Comparison of ENCODE assay signal across 22 mouse cellular contexts in the genomic region with DNA sequence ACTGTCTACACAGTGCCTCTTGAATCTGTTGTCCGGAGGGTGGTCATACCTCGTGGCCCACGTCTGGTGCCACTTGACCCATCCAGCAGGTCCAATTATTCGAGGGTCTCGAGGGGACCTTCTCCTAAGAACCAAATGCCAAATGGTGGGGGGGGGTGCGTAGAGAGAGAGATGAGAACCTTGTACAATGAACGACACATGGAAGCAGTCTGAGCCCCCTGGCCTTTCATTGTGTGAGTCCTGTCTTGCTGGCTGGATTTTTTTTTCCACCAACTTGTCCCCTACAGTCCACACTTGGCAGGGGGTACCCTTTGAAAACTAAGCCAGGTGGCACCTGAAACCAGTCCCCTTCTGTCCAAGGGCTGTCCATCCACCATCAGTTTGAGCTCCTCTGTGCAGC. TPM values are rescaled to one million over a fixed set of nuclear protein-coding genes. Genes with fewer than 3 reads are reported as not detected.
DNase-seq lines count a peak whose midpoint lies in the region; TF ChIP-seq lines count a peak whose summit lies in the region.
"Had no signal": no experiment of that assay in that cellular context is flagged by ENCODE, and none has a peak within 500 bp of the region (broad histone marks: within the 10 kb centered on the region; RNA-seq: fewer than 3 reads in every experiment).

No protein-coding gene starts in this region.

- H3K27me3 ChIP-seq in cerebellum, adult 2 months (ENCODE audit: control insufficient read depth, insufficient read depth, low read length), result no peaks in the 10 kb centered on the region
- H3K27me3 ChIP-seq: CH12.LX; forebrain, embryonic 13.5 days; forebrain, embryonic 15.5 days; Patski had no signal

- no peak overlapping the region for H3K4me3 ChIP-seq in cerebellum, adult 2 months (replicated peaks; ENCODE audit: insufficient read depth, low read depth, low read length)
- H3K4me3 ChIP-seq: embryonic facial prominence, embryonic 10.5 days; embryonic facial prominence, embryonic 12.5 days; forebrain, embryonic 13.5 days; forebrain, embryonic 15.5 days had no signal

- no peak for TF ChIP-seq POLR2A in cerebellum, adult 2 months (IDR thresholded peaks at IDR 0.05; ENCODE audit: borderline replicate concordance, insufficient read depth, low read length)

- no peak for TF ChIP-seq CTCF in cerebellum, adult 2 months (IDR thresholded peaks at IDR 0.05; ENCODE audit: borderline replicate concordance, insufficient read depth, low read depth, low read length)

- WGBS in cerebellum, adult 2 months, result 72% methylated on average over 7 of the region's 7 CpGs

- no peak overlapping the region for H3K27ac ChIP-seq in cerebellum, adult 2 months (ENCODE audit: insufficient read depth, low read length)
- H3K27ac ChIP-seq: embryonic facial prominence, embryonic 10.5 days; embryonic facial prominence, embryonic 12.5 days; forebrain, embryonic 13.5 days; forebrain, embryonic 15.5 days had no signal

- peak; percentile 53 for DNase-seq in cerebellum, adult 11-12 months
- DNase-seq in cerebellum, postnatal 14 days, result no peak
- peak; percentile 38 for DNase-seq in cerebellum, adult 9-11 months
- DNase-seq in cerebellum, adult 2 months, result no peak
- DNase-seq in kidney, adult 9 months, result peak; percentile 0
- no peak for DNase-seq in kidney, adult 8-10 months
- DNase-seq in right cerebral cortex, postnatal 25 days, result peak; percentile 3
- no peak for DNase-seq in right cerebral cortex, adult 2 months (ENCODE audit: low spot score in 2 of 2)
- DNase-seq: adrenal gland, adult 8-10 months; adrenal gland, postnatal 14 days; adrenal gland, postnatal 36 days; B cell, adult 2 months; forebrain, postnatal 0 days had no signal

- H3K4me1 ChIP-seq in cerebellum, adult 2 months (ENCODE audit: control insufficient read depth, insufficient read depth, low read length), result peaks cover 8% of the 10 kb centered on the region

RNA-seq across cellular contexts. Expression of a gene that starts 2.0 kb away (rescaled TPM):
- 27.9 and 30.7 TPM in 2 replicates for polyA plus RNA-seq in cerebellum, adult 2 months (2012; rRNA removed)
- polyA plus RNA-seq: activated CD4-positive, CD25-positive, alpha-beta regulatory T cell, adult 4 months; CD4-positive, CD25-positive, alpha-beta regulatory T cell, adult 4 months; G1E had no signal

RNA-seq across cellular contexts. Expression of a gene that starts 8.0 kb away (rescaled TPM):
- polyA plus RNA-seq in cerebellum, adult 2 months (2012; rRNA removed), result 42.5 and 43.7 TPM in 2 replicates

RNA-seq across cellular contexts. Expression of a gene that starts 9.0 kb away (rescaled TPM):
- 6.9 and 9.7 TPM in 2 replicates for polyA plus RNA-seq in cerebellum, adult 2 months (2012; rRNA removed)

RNA-seq across cellular contexts. Expression of a gene that starts 14.7 kb away (rescaled TPM):
- polyA plus RNA-seq in cerebellum, adult 2 months (2012; rRNA removed), result 515 and 572 TPM in 2 replicates

RNA-seq across cellular contexts. Expression of a gene that starts 20.3 kb away (rescaled TPM):
- 49.7 and 51.5 TPM in 2 replicates for polyA plus RNA-seq in cerebellum, adult 2 months (2012; rRNA removed)

Comparison
In these comparisons a context has a peak if more than half of its experiments do, and no peak if none do; other contexts are left out.
1. DNase-seq: peak in cerebellum, adult 11-12 months (single experiment), cerebellum, adult 9-11 months (single experiment), kidney, adult 9 months (single experiment) and right cerebral cortex, postnatal 25 days (single experiment); none in cerebellum, postnatal 14 days (0 of 2), cerebellum, adult 2 months (0 of 2), kidney, adult 8-10 months (0 of 2) and right cerebral cortex, adult 2 months (0 of 2).